Mouse (Mus musculus): ENCODE data around the gene Aldh16a1.
"Not testable (repeated sequence)": the region's sequence is repeated elsewhere in the genome, so short reads cannot be mapped to it uniquely, and the experiment has no call there.

Gene Aldh16a1

GRCm38 (mm10) chr7:45157459-45157858 is 3.1 kb upstream of the Aldh16a1 start:
- DNase-seq (ENCODE audit: low spot score in 2 of 2) = no peak

DNA sequence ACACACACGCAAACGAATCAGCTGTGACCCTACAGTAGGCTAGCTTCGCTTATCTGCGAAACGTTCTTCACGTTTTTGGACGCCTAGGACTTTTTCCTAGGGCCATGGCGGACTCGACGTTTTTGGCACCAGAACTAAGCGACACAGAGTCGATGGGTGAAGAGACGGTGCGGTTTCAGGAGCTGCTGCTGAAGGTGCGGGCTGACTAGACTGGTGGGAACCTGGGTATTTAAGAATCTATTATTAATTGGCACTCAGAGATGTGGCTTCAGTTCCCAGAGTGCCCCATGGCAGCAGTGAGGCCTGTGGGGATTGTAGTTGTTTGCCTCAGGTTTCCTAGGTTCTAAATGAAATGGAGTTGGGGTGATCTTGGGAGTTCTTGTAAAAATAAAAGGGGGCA is 1.8 kb upstream of the Aldh16a1 start:
- DNase-seq (ENCODE audit: low spot score in 2 of 2) = no peak

- no peak for DNase-seq (ENCODE audit: low spot score in 2 of 2)
These were observed 1.2 kb upstream of the Aldh16a1 start for GRCm38 (mm10) chr7:45155590-45155989.

DNA sequence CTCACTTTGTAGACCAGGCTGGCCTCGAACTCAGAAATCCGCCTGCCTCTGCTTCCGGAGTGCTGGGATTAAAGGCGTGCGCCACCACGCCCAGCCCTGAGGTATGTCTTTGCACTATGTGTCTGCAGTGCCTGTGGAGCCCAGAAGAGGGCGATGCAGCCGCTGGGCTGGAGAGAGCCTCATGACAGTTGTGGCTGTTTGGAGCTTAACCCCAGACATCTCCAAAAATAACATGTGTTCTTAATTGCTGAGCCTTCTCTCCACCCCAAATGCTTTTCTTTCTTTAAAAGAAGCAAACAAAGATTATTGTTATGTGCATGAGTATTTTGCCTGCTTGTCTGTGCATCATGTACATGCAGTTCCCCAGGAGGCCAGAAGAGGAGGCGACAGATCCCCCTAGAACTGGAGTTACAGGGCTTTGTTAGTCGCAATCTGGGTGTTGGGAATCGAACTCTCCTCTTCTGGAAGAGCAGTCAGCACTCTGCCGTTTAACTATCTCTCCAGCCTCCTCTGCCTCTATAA is 670 bp upstream of the Aldh16a1 start:
- DNase-seq (ENCODE audit: low spot score in 2 of 2) = peak in 1 of 2 experiments; percentile 51

- no peak for DNase-seq (ENCODE audit: low spot score in 2 of 2)
These were observed 798 bp downstream of the Aldh16a1 start for GRCm38 (mm10) chr7:45153586-45153985.

- DNase-seq (ENCODE audit: low spot score in 2 of 2) = not testable (repeated sequence)
These were observed 1.3 kb downstream of the Aldh16a1 start for GRCm38 (mm10) chr7:45153052-45153451.

DNA sequence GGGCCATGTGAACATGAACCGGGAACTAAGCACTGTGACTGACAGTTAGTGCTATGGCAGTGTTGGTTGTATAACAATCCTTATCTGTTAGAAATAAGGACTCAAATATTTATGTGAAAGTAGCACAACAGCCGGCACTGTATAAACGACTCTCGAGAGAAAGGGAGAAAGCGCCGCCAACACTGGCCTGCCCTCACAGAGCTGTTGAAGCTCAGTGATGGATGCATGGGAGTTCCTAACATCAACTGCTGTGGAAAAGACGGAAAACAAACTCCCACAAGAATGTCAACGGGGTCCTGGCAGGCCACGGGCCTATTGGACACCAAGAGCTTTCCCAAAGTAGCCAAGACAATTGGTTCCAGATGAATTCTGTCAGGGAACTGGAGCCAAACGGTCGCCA is 3.1 kb downstream of the Aldh16a1 start:
- DNase-seq (ENCODE audit: low spot score in 2 of 2) = peak; percentile 70 to 78

DNA sequence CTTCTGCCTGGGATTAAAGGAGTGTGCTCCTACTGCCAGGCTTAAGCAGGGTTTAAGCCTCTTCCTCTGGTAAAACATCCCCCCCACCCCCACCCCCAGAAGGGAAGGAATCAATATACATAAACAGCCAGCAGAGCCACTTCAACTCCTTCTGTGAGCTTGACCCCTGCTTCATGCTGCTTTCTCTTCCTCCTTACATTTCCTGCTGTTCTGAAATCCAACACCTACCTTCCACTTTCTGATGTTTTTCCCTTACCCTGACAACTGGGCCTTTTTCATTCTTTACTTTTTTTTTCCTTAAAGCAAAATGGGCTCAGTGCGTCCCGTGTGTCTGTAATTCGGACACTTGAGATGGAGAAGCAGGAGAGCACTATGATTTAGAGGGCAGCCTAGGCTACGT is 4.1 kb downstream of the Aldh16a1 start:
- DNase-seq (ENCODE audit: low spot score in 2 of 2) = no peak

DNA sequence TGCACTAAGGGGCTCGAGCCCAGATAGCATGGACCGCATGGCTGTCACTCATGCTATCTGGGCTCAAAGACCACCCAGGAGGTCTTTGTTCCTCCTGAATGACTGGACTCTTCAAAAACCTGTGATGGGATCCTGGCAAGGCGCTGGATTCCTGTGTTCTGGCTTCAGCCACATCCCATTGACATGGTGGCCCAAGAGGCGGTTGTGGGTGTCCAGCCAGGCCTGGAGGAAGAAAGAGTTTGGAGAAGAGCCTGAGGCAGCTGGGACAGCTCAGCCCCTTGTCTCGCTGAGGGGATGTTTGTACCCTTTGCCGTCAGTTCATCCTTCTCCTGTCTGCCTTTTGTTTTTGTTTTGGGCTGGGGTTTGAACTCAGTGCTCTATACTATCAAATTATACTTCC is 4.8 kb downstream of the Aldh16a1 start:
- peak; percentile 68 to 76 for DNase-seq (ENCODE audit: low spot score in 2 of 2)

DNA sequence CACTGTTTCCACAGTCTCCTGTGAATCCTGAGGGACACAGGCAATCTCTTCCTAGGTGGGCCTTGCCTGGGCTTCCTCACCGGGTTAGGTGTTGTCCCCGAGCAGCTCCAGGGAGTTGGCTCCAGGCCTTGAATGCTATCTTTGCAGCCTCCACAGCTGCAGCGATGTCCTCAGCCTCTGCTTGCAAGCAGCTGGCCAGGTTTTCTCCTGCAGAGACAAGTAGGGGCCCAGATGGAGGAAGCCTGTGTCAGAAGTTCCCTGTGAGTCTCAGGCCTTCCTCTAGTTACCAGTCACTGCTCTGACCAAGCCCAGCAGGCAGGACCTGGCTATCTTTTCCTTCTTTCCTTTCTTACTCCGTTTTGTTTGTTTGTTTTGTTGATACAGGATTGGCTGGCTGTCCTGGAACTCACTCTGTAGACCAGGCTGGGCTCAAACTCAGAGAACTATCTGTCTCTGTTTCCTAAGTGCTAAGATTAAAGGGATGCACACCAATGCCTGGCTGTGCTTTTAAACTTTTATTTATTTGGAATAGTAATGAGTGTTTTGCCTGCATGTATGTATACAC is 5.8 kb downstream of the Aldh16a1 start:
- DNase-seq (ENCODE audit: low spot score in 2 of 2) = peak; percentile 51 to 70

GRCm38 (mm10) chr7:45147899-45148298 is 6.5 kb downstream of the Aldh16a1 start:
- no peak for DNase-seq (ENCODE audit: low spot score in 2 of 2)

GRCm38 (mm10) chr7:45147267-45147666 is 7.1 kb downstream of the Aldh16a1 start:
- DNase-seq (ENCODE audit: low spot score in 2 of 2) = no peak

DNA sequence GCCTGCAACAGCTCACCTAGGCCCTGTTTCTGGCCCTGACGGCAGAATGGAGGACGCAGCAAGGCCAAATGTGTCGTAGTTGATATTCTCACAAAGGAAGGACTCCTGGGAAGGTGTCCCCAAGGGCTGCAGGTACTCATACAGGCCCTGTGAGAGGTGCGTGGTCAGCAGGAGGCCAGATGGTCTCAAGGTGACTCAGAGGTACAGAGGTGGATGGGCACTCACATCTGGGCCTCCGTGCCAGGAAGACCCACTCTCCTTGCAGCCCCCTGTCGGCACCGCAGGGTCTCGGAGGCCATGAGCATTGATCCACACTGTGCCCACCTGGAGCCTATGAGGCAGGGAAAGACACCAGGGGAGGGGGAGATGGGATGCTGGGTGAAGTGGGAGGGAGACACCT is 8.9 kb downstream of the Aldh16a1 start:
- no peak for DNase-seq (ENCODE audit: low spot score in 2 of 2)

- DNase-seq (ENCODE audit: low spot score in 2 of 2) = peak; percentile 59 to 70
These were observed 9.8 kb downstream of the Aldh16a1 start for GRCm38 (mm10) chr7:45144368-45145174.

GRCm38 (mm10) chr7:45141914-45142313 is 12.5 kb downstream of the Aldh16a1 start:
- no peak for DNase-seq (ENCODE audit: low spot score in 2 of 2)

GRCm38 (mm10) chr7:45141319-45141718 is 13.1 kb downstream of the Aldh16a1 start:
- no peak for DNase-seq (ENCODE audit: low spot score in 2 of 2)

DNA sequence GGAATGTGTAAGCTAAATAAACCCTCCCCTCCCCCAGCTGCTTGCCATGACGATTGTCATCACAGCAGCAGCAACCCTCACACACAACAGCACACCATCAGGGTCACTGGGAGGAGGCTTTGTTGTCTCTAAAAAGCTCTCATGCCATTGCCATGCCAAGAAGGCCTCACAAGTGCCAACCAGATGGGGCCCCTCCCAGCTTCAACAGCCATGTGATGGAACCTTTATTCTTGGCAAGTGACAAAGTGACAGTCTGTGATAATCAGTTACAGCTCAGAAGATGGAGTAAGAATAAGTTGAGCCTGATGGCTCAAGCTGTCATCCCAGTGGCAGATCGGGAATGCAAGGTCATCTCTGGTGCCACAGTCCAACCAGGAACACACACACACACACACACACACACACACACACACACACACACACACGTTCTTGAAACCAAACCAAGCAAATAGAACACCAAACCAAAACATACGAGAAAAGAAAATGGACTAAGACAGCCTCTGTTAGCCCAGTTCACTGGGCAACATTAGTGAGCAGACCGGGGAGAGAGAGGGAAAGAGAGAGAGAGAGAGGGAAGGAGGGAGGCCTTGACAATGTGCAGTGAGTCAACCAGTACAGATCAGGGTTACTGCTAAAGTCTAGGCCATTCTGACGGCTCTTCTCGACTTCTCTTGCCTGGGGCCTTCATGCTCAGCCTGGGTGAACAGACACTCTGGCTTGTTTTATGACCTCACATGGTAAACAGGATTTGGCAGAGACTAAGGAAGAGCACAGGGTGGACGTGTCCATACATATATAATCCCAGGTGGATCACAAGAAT is 14.3 kb downstream of the Aldh16a1 start:
- DNase-seq (ENCODE audit: low spot score in 2 of 2) = no peak

GRCm38 (mm10) chr7:45138403-45138802 is 16.0 kb downstream of the Aldh16a1 start:
- DNase-seq (ENCODE audit: low spot score in 2 of 2) = no peak

DNA sequence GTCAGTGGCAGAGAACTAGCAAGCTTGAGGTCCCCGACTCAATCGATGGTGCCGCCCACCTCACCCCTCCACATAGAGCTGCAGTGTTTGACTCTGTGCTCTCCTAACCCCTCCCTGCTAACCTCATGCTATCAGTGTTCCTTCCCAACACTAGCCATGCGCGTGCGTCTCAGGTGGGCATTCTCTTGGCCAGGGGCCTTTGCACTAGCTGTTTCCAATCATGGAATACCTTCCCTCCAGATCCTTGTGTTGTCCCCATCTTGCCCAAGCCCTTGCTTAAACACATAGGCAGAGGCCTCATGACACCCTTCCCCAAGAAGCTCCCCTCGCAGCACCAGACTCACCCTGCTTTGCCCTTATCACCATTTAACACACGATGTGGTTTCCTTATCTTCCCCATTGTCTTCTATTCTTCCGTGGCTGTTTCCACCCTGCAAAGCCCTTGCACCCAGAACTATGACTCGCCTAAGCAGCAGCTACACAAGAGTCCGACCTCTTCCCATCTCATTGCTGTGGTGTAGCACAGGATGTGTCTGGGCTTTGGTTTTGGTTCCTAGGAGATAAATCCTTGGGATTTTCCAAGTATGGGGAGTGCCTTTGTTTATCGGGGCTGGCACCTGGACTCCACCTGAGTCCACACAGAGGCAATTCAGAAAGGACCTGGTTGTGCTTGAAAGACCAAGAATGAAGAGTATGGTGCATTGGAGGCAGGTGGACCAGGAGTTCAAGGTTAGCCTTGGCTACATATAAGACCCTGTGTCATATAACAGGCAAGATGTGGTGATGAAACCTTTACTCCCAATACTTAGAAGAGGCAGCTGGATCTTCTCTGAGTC is 17.0 kb downstream of the Aldh16a1 start:
- no peak for DNase-seq (ENCODE audit: low spot score in 2 of 2)

- peak; percentile 95 to 96 for DNase-seq (ENCODE audit: low spot score in 2 of 2)
These were observed 18.3 kb downstream of the Aldh16a1 start, which contains the start of the genes Gm45713 and Flt3l for GRCm38 (mm10) chr7:45135993-45136567. TSS of gene Gm45713 (minus strand) at chr7:45136231. TSS of gene Flt3l (minus strand) at chr7:45136432.

- no peak for DNase-seq (ENCODE audit: low spot score in 2 of 2)
These were observed 19.0 kb downstream of the Aldh16a1 start for GRCm38 (mm10) chr7:45135370-45135769.

Data from heart, adult 9 months (tissue).